Mouse (Mus musculus) midbrain, embryonic 12.5 days (tissue): ENCODE measurements around the gene Ktn1. TPM values are rescaled to one million over a fixed set of nuclear protein-coding genes. Genes with fewer than 3 reads are reported as not detected.

Source experiments
- ATAC-seq: fragments of 200-750 bp; cut with Nextera tagmentation; 2 replicates; pipeline ENCODE4 v1.8.0; 2017; ENCODE audit warnings: low read depth, moderate TSS enrichment, moderate library complexity; ENCODE audit not compliant: low FRiP score
- H3K27ac ChIP-seq: fragments of 300-500 bp; sonication (generic); replicated peaks from 2 replicates; pipeline ENCODE4 v1.5.1; 2016; ENCODE audit warnings: mild to moderate bottlenecking
- H3K27me3 ChIP-seq: fragments of 300-500 bp; sonication (generic); 2 replicates; pipeline ENCODE4 v1.6.1; 2016; ENCODE audit warnings: mild to moderate bottlenecking
- H3K36me3 ChIP-seq: fragments of 300-500 bp; sonication (generic); 2 replicates; pipeline ENCODE4 v1.6.1; 2016
- H3K4me1 ChIP-seq: fragments of 300-500 bp; sonication (generic); 2 replicates; pipeline ENCODE4 v1.6.1; 2016
- H3K4me2 ChIP-seq: fragments of 300-500 bp; sonication (generic); replicated peaks from 2 replicates; pipeline ENCODE4 v1.6.1; 2016; ENCODE audit warnings: mild to moderate bottlenecking, moderate library complexity
- H3K4me3 ChIP-seq: fragments of 300-500 bp; sonication (generic); 2 replicates; pipeline ENCODE4 v1.5.1; 2016; ENCODE audit warnings: mild to moderate bottlenecking
- H3K9ac ChIP-seq: fragments of 300-500 bp; sonication (generic); replicated peaks from 2 replicates; pipeline ENCODE4 v1.6.1; 2016; ENCODE audit warnings: mild to moderate bottlenecking, moderate library complexity
- H3K9me3 ChIP-seq: fragments of 300-500 bp; sonication (generic); 2 replicates; pipeline ENCODE4 v1.6.1; 2016; ENCODE audit warnings: mild to moderate bottlenecking
- WGBS: fragments of 180-500 bp; shearing (Covaris S2); methylation state at CpG from one replicate; pipeline ENCODE4 v1.1.7; 2016; 5-methylcytosine and 5-hydroxymethylcytosine counted together
- polyA plus RNA-seq: library from polyadenylated mRNA; unstranded; fragments of >200 nt; fragmentation: Nextera tagmentation; extraction: Ambion mirVana; gene quantifications from 2 replicates; pipeline ENCODE4 v1.2.1, GENCODE M21; 2016

Gene Ktn1
- 92.5 and 93.2 TPM in 2 replicates for polyA plus RNA-seq

DNA sequence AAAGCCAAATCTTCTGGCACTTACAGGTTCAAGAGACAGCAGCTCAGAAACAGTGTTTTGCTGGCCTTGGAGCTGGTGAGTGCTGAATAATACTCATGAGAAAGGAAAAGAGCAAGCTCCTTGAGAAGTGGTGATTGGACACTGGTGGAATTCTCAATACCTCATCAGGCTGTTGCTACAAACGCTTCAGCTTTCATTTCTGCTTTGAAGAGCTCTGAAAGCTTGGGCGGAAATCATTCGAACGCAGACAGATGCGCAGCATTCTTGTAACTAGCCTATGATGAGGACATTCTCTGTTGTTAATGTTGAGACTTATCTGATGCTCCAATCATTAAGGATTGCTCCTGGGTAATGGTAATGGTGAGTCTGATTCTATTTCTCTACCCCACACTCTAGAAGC, at the start of gene Ktn1:
Gene Ktn1 (plus strand): TSS at position 231 of the 400 bp plus-strand sequence.
- H3K36me3 ChIP-seq: no peaks in the 10 kb centered on the region
- peaks cover 11% of the 10 kb centered on the region for H3K4me1 ChIP-seq
- peak within 1 kb of the TSS; percentile 95 for H3K9ac ChIP-seq
- H3K9me3 ChIP-seq: no peaks in the 10 kb centered on the region
- peak within 1 kb of the TSS; percentile 94 for H3K27ac ChIP-seq
- H3K4me3 ChIP-seq: peak within 1 kb of the TSS; percentile 96
- no peak for ATAC-seq
- 46% methylated on average over 5 of the region's 5 CpGs for WGBS
- H3K4me2 ChIP-seq: peak within 1 kb of the TSS; percentile 77
- H3K27me3 ChIP-seq: peaks cover 3% of the 10 kb centered on the region

DNA sequence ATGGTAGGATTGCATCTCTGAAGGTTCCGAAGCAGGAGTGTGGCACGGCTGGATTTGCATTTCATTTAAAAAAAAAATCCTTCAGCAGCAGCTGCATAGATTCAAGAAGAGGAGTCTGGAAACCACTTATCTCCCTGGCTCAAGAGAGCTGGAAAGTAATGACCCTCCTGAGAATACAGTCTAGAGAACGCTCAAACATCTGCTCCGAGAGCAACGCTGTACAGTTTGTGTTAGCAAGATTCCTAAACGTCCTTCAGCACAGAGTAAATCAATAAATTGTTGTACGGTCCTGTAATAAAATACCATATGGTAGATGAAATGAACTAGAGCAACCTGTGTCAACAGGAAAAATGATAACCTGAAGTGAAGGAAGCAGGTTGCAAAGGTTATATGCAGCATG, 35.0 kb upstream of the Ktn1 start:
- no peaks in the 10 kb centered on the region for H3K4me1 ChIP-seq
- H3K36me3 ChIP-seq: no peaks in the 10 kb centered on the region
- H3K9ac ChIP-seq: no peak overlapping the region
- no peak for ATAC-seq
- WGBS: 76% methylated on average over 7 of the region's 7 CpGs
- no peaks in the 10 kb centered on the region for H3K27me3 ChIP-seq
- no peak overlapping the region for H3K4me2 ChIP-seq
- no peak overlapping the region for H3K4me3 ChIP-seq
- no peaks in the 10 kb centered on the region for H3K9me3 ChIP-seq
- no peak overlapping the region for H3K27ac ChIP-seq

DNA sequence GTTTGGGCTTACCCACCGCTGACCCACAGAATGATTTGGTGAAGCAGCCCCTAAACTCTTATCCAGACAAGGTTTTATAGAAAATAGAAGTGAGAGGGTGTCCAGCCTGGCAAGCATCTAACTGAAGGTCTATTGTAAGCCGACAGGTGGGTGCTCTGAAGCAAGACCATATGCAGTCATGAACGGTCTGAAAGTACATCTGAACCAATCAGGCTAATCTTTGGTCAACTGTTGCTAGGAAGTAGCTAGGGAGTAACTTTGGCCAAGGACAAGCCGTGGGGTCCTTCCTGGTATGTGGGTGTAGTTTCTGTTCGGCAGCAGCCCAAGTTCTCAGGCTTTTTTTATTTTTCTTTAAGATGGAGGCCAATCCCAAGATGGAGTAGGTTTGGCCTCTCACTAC, 29.4 kb upstream of the Ktn1 start:
- Histone ChIP-seq H3K27ac (no peak overlapping the region), H3K9ac (no peak overlapping the region), H3K9me3 (no peaks in the 10 kb centered on the region), H3K27me3 (no peaks in the 10 kb centered on the region), H3K4me2 (no peak overlapping the region), H3K4me1 (no peaks in the 10 kb centered on the region), H3K36me3 (no peaks in the 10 kb centered on the region), H3K4me3 (no peak overlapping the region)
- 90% methylated on average over 5 of the region's 5 CpGs for WGBS
- ATAC-seq: no peak

DNA sequence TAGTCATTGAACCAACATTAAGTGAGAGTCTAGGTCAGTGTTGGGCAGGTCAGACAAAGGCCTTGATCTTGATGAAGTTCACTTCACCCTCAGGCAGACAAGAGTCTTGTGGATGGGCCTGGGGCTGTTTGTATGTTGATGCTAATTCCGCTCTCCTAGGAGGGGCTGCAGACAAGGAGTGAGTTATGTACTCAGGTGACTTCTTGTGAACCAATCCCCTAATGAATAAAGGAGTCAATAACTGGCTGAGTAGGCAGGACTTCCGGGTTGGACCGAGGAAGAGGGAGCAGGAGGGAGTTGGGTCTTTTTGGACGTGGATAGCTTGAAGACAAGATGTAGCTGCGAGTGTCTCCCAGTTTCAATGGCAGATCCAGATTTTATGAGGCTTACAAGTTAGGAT, 26.3 kb upstream of the Ktn1 start:
- no peak overlapping the region for H3K27ac ChIP-seq
- H3K4me3 ChIP-seq: no peak overlapping the region
- 0 out of 2 replicates have a peak, but pooled peaks cover 2% of the 10 kb centered on the region for H3K4me1 ChIP-seq
- ATAC-seq: no peak
- whole genome bisulfite sequencing: 87% methylated on average over 5 of the region's 5 CpGs
- H3K36me3 ChIP-seq: no peaks in the 10 kb centered on the region
- H3K4me2 ChIP-seq: no peak overlapping the region
- no peaks in the 10 kb centered on the region for H3K27me3 ChIP-seq
- H3K9ac ChIP-seq: no peak overlapping the region
- H3K9me3 ChIP-seq: no peaks in the 10 kb centered on the region

DNA sequence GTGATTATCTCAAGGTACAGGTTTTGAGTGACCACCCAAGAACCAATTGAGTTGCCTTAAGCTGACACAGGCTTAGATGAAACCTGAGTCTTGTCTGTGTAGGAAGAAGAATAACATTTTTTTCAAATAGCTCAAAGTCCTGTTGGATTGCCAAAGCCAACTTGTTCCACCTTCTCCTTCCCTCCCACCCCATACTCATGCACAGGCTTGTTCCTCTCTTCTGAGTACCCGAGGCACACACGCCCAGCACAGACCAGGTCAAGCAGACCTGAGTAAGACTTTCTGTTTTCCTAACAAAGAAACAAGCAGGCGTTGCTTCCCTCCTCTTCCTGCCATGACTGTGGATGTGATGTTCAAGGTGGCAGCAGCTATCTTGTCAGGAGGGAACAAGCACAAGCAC, 23.4 kb upstream of the Ktn1 start:
- Histone ChIP-seq H3K9me3 (no peaks in the 10 kb centered on the region), H3K9ac (no peak overlapping the region), H3K27ac (no peak overlapping the region), H3K4me3 (no peak overlapping the region), H3K27me3 (no peaks in the 10 kb centered on the region), H3K4me2 (no peak overlapping the region), H3K36me3 (no peaks in the 10 kb centered on the region), H3K4me1 (0 out of 2 replicates have a peak, but pooled peaks cover 2% of the 10 kb centered on the region)
- WGBS: 80% methylated on average over 3 of the region's 3 CpGs
- ATAC-seq: no peak

DNA sequence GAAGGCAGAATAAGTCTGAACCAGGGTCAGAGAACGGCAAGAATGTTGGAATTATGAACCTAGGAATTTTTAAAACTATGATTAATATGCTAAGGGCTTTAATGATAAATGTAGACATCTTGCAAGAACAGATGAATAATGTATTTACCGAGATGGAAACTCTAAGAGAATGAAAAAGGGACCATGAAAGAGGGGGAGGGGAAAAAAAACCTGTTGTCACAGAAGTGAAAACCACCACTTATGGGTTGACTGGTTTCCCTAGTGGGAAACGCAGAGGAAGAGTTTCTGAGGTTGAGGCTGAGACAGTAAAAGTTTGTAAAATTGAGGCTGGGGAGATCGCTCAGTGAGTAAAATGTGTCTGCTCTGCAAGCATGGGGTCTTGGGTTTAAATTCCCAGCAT, 22.1 kb upstream of the Ktn1 start:
- Histone ChIP-seq H3K27me3 (no peaks in the 10 kb centered on the region), H3K4me1 (0 out of 2 replicates have a peak, but pooled peaks cover 2% of the 10 kb centered on the region), H3K4me2 (no peak overlapping the region), H3K9me3 (no peaks in the 10 kb centered on the region), H3K27ac (no peak overlapping the region), H3K9ac (no peak overlapping the region), H3K4me3 (no peak overlapping the region), H3K36me3 (no peaks in the 10 kb centered on the region)
- WGBS: 93% methylated on average over 4 of the region's 4 CpGs
- ATAC-seq: no peak

DNA sequence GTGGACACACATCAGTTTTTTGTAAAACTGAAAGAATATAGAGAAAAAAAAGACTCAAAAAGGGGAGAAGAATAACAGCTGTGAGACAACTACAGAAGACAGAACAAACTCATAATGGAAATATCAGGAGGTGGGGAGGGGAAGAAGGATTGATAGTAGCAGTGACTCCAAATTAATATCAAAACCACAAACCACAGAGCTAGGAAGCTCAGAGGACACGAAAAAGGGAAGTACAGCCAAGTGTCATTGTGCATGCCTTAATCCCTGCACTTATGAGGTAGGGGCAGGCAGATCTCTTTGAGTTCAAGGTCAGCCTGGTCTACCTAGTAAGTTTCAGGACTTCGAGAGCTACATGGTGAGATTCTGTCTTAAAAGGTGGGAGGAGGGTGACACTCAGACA, 21.4 kb upstream of the Ktn1 start:
- Histone ChIP-seq H3K36me3 (no peaks in the 10 kb centered on the region), H3K27ac (no peak overlapping the region), H3K4me2 (no peak overlapping the region), H3K27me3 (no peaks in the 10 kb centered on the region), H3K9ac (no peak overlapping the region), H3K4me1 (0 out of 2 replicates have a peak, but pooled peaks cover 2% of the 10 kb centered on the region), H3K9me3 (no peaks in the 10 kb centered on the region), H3K4me3 (no peak overlapping the region)
- WGBS: 74% methylated on average over 2 of the region's 2 CpGs
- ATAC-seq: no peak

DNA sequence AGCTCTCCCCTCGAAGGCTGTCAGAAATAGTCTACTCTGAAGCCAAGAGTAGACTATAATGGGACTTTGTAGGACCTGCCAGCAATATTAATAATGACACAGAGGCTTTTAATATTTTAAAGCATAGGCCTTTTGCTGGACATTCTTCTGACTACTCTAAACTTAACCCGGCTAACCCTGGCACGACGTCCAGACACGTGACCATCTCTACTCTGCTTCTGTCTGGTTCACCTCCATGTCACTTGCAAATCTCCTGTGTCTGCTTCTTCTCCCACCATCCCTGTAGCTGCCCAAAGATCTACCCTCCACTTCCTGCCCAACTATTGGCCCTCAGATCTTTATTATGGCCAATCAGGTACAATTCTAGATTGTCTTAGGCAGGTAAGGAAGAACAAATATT, 20.9 kb upstream of the Ktn1 start:
- Histone ChIP-seq H3K27ac (no peak overlapping the region), H3K27me3 (no peaks in the 10 kb centered on the region), H3K36me3 (no peaks in the 10 kb centered on the region), H3K4me2 (no peak overlapping the region), H3K4me1 (0 out of 2 replicates have a peak, but pooled peaks cover 2% of the 10 kb centered on the region), H3K9ac (no peak overlapping the region), H3K9me3 (no peaks in the 10 kb centered on the region), H3K4me3 (no peak overlapping the region)
- ATAC-seq: no peak
- WGBS: 91% methylated on average over 5 of the region's 5 CpGs

DNA sequence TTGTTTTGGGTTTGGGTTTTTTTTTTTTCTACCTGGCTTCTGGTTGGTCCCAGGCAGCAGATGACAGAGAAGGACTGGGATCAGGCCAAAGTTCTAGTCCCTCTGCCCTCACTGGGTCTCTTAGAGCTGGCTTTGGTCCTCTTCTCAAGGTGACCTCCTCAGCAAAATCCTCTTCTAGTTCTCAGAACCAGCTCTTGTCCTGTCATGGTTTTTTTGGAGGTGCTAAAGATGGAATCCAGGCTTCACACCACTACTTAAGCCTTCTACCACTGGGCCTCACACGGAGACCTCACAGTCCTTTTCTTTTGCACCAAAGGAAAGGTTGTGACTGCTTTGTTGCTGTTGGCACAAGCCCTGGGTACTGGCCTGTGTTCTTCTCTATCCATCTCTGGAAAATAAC, 15.8 kb upstream of the Ktn1 start:
- H3K27ac ChIP-seq: no peak overlapping the region
- no peaks in the 10 kb centered on the region for H3K36me3 ChIP-seq
- no peaks in the 10 kb centered on the region for H3K9me3 ChIP-seq
- 95% methylated on average over 1 of the region's 1 CpGs for WGBS
- H3K27me3 ChIP-seq: no peaks in the 10 kb centered on the region
- no peak overlapping the region for H3K4me3 ChIP-seq
- no peak overlapping the region for H3K4me2 ChIP-seq
- H3K4me1 ChIP-seq: peaks cover 9% of the 10 kb centered on the region; the same call in 1 of the 2 replicates
- no peak for ATAC-seq
- H3K9ac ChIP-seq: no peak overlapping the region

DNA sequence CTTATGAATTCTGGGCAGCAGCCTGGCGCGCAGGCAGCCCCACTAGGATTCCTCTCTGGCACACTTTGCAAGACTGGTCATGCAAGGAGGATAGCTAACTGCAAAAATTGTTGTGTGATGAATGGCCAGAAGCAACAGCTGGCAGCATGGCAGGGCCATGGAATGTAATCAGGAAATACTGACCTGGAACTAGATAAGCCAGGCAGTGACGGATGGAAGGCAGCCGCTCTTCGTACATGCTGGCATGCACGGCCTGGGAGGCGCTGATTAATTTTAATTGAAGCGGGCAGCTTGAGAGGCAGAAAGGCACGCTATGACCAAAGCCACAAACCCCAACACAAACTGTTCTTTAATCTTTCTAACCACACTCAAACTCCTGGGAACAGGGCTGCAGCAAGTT, 13.8 kb upstream of the Ktn1 start:
- no peak for ATAC-seq
- whole genome bisulfite sequencing: 73% methylated on average over 9 of the region's 9 CpGs
- Histone ChIP-seq H3K9me3 (no peaks in the 10 kb centered on the region), H3K4me2 (no peak overlapping the region), H3K9ac (no peak overlapping the region), H3K27ac (no peak overlapping the region), H3K4me1 (peaks cover 9% of the 10 kb centered on the region; the same call in 1 of the 2 replicates), H3K4me3 (no peak overlapping the region), H3K27me3 (no peaks in the 10 kb centered on the region), H3K36me3 (no peaks in the 10 kb centered on the region)

DNA sequence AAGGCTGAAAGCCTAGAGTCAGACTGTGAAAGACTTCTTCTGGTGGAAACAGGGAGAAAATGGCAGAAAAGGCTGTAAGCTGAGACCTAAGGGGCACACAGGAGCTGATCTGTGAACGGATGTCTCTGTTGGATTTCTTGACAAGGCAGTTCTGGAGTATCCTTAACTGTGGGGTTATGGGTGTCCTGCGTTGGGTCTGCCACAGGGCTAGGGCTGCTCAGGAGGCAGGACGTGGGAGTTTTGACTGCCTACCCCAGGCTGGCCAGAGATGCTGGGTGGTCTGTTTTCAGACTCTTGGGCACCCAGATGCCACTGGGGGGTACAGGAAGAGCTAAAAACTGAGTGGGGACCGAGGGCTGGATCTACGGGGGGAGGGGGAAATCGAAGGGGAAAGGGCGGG, 13.4 kb upstream of the Ktn1 start:
- H3K27ac ChIP-seq: no peak overlapping the region
- ATAC-seq: no peak
- no peak overlapping the region for H3K9ac ChIP-seq
- no peaks in the 10 kb centered on the region for H3K9me3 ChIP-seq
- H3K27me3 ChIP-seq: no peaks in the 10 kb centered on the region
- H3K4me3 ChIP-seq: no peak overlapping the region
- 72% methylated on average over 7 of the region's 7 CpGs for WGBS
- H3K4me1 ChIP-seq: peaks cover 9% of the 10 kb centered on the region; the same call in 1 of the 2 replicates
- H3K36me3 ChIP-seq: no peaks in the 10 kb centered on the region
- H3K4me2 ChIP-seq: no peak overlapping the region

DNA sequence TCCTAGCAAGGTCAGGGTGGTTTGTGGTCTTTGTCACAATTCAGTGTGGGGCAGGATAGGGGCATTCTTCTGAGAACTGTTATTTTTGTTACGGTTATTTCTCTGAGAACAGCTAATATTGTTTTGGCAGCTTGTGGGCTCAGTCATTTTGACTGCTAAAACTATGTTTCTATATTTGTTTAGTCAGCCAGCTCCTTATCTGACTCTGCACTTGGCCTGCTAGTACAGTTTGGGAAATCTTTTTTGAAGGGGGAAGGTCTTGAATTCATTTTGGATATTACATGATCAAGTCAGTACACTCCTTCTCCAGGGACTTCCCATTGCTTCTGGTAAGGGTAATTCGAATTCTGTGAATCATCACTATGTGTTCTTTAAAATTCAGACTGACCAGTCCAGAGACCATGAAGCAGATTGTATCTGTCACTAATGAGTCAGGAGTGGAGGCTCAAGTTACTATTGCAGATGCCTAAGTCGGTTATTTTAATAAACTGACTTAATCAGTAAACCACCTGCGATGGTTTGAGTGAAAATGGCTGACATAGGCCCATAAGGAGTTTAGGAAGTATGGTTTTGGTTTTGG, 9.8 kb upstream of the Ktn1 start:
- ATAC-seq: no peak
- Histone ChIP-seq H3K36me3 (no peaks in the 10 kb centered on the region), H3K9me3 (no peaks in the 10 kb centered on the region), H3K4me3 (no peak overlapping the region), H3K4me1 (peaks cover 9% of the 10 kb centered on the region; the same call in 1 of the 2 replicates), H3K9ac (no peak overlapping the region), H3K27ac (no peak overlapping the region), H3K4me2 (no peak overlapping the region), H3K27me3 (no peaks in the 10 kb centered on the region)
- 81% methylated on average over 4 of the region's 4 CpGs for WGBS

DNA sequence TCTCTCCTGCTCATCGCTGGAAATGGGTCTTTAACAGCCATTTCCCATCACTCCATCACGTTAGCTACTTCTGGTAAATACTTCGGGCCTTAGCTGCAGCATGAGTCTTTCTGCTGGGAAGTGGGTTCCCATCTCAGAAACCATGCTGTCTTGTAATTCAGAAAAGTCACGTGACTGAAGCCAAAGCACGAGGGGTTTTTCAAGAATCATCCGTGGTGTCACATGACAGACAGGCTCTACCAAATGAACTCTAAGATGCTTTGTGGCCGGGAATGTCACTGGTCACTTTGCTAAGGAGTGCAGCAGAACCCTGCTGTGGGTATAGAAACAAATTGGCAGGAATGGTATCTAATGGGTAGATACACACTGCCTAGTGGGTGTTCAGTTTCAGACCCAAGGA, 2.6 kb upstream of the Ktn1 start:
- H3K4me1 ChIP-seq: peaks cover 4% of the 10 kb centered on the region
- no peak for ATAC-seq
- H3K9me3 ChIP-seq: no peaks in the 10 kb centered on the region
- no peak overlapping the region for H3K9ac ChIP-seq
- H3K27ac ChIP-seq: no peak overlapping the region
- 68% methylated on average over 7 of the region's 7 CpGs for WGBS
- H3K36me3 ChIP-seq: no peaks in the 10 kb centered on the region
- H3K4me3 ChIP-seq: no peak overlapping the region
- no peak overlapping the region for H3K4me2 ChIP-seq
- H3K27me3 ChIP-seq: peaks cover 3% of the 10 kb centered on the region
